Mouse (Mus musculus) midbrain, embryonic 16.5 days (tissue): ENCODE measurements around the gene Bloc1s2. TPM values are rescaled to one million over a fixed set of nuclear protein-coding genes. Genes with fewer than 3 reads are reported as not detected.

ENCODE experiments used
- ATAC-seq: fragments of 200-750 bp; cut with Nextera tagmentation; 2 replicates; pipeline ENCODE4 v1.8.0; 2017; ENCODE audit warnings: moderate TSS enrichment
- H3K27ac ChIP-seq: fragments of 300-500 bp; sonication (generic); 2 replicates; pipeline ENCODE4 v1.5.1; 2014; ENCODE audit warnings: mild to moderate bottlenecking, low read length, mixed read lengths
- H3K27me3 ChIP-seq: fragments of 300-500 bp; sonication (generic); 2 replicates; pipeline ENCODE4 v1.6.1; 2014; ENCODE audit warnings: low read depth, low read length, mixed read lengths; ENCODE audit not compliant: control insufficient read depth, insufficient read depth
- H3K36me3 ChIP-seq: fragments of 300-500 bp; sonication (generic); 2 replicates; pipeline ENCODE4 v1.6.1; 2014; ENCODE audit warnings: mild to moderate bottlenecking, low read length, moderate library complexity, mixed read lengths; ENCODE audit not compliant: control insufficient read depth, insufficient read depth
- H3K4me1 ChIP-seq: fragments of 300-500 bp; sonication (generic); 2 replicates; pipeline ENCODE4 v1.6.1; 2014; ENCODE audit warnings: mild to moderate bottlenecking, low read length, mixed read lengths; ENCODE audit not compliant: control insufficient read depth, insufficient read depth
- H3K4me2 ChIP-seq: fragments of 300-500 bp; sonication (generic); 2 replicates; pipeline ENCODE4 v1.6.1; 2014; ENCODE audit warnings: mild to moderate bottlenecking, low read length, mixed read lengths
- H3K4me3 ChIP-seq: fragments of 300-500 bp; sonication (generic); 2 replicates; pipeline ENCODE4 v1.5.1; 2014; ENCODE audit warnings: low read depth, mild to moderate bottlenecking, low read length, moderate library complexity, mixed read lengths
- H3K9ac ChIP-seq: fragments of 300-500 bp; sonication (generic); 2 replicates; pipeline ENCODE4 v1.6.1; 2014; ENCODE audit warnings: low read depth, low read length, mixed read lengths
- H3K9me3 ChIP-seq: fragments of 300-500 bp; sonication (generic); replicated peaks from 2 replicates; pipeline ENCODE4 v1.6.1; 2014; ENCODE audit warnings: mild to moderate bottlenecking, low read length, mixed read lengths; ENCODE audit not compliant: control insufficient read depth, poor library complexity, severe bottlenecking
- WGBS: fragments of 180-500 bp; shearing (Covaris S2); extraction: QIAGEN DNeasy Blood & Tissue Kit; methylation state at CpG from one replicate; pipeline ENCODE4 v1.1.7; 2014; 5-methylcytosine and 5-hydroxymethylcytosine counted together
- polyA plus RNA-seq: library from polyadenylated mRNA; unstranded; fragments of >200 nt; fragmentation: Nextera tagmentation; extraction: Ambion mirVana; gene quantifications from 2 replicates; pipeline ENCODE4 v1.2.1, GENCODE M21; 2015

The Bloc1s2 gene
- 161 and 164 TPM in 2 replicates for polyA plus RNA-seq

- Histone ChIP-seq H3K27ac (peak within 1 kb of the TSS; percentile 72), H3K9ac (peak within 1 kb of the TSS; percentile 71), H3K4me2 (peak within 1 kb of the TSS; percentile 74), H3K4me1 (peaks cover 17% of the 10 kb centered on the region), H3K27me3 (peaks cover 4% of the 10 kb centered on the region; the same call in 1 of the 2 replicates), H3K36me3 (peaks cover 7% of the 10 kb centered on the region), H3K9me3 (no peaks in the 10 kb centered on the region), H3K4me3 (peak within 1 kb of the TSS; percentile 67)
- WGBS, result 2% methylated on average over 46 of the region's 46 CpGs
- ATAC-seq, result peak; percentile 96
Observed at GRCm38 (mm10) chr19:44145702-44146567, at the start of gene Bloc1s2. Gene Bloc1s2, minus strand, starts transcription at chr19:44146446.

GRCm38 (mm10) chr19:44195138-44195537, 48.9 kb upstream of the Bloc1s2 start:
- Histone ChIP-seq H3K4me1 (no peaks in the 10 kb centered on the region), H3K9me3 (no peaks in the 10 kb centered on the region), H3K36me3 (no peaks in the 10 kb centered on the region), H3K27me3 (no peaks in the 10 kb centered on the region), H3K27ac (no peak overlapping the region), H3K4me3 (no peak overlapping the region), H3K9ac (no peak overlapping the region), H3K4me2 (no peak overlapping the region)
- ATAC-seq, result no peak
- WGBS, result 7% methylated on average over 7 of the region's 7 CpGs

GRCm38 (mm10) chr19:44193906-44194305, 47.7 kb upstream of the Bloc1s2 start:
- ATAC-seq, result no peak
- H3K9ac ChIP-seq, result no peak overlapping the region
- no peaks in the 10 kb centered on the region for H3K9me3 ChIP-seq
- 96% methylated on average over 7 of the region's 7 CpGs for WGBS
- H3K36me3 ChIP-seq, result no peaks in the 10 kb centered on the region
- no peaks in the 10 kb centered on the region for H3K4me1 ChIP-seq
- no peaks in the 10 kb centered on the region for H3K27me3 ChIP-seq
- H3K27ac ChIP-seq, result no peak overlapping the region
- no peak overlapping the region for H3K4me2 ChIP-seq
- H3K4me3 ChIP-seq, result no peak overlapping the region

DNA sequence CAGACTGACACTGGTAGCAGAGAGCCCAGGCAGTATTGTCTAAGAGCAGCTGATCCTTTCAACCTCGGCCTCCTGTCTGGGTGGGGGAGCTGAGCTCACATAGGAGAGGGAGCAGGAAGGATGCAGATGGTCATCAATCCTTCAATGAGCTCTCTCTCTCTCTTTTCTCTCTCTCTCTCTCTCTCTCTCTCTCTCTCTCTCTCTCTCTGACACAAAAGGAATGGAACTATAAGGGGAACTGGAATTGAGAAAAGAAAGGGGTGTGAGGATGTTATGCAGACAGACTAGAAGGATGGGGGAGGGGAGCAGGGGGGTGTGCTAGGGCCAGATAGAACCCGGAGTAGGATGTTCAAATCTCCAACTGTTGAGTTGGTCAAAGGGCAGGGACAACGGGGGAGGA, 46.1 kb upstream of the Bloc1s2 start, which contains the start of gene Pkd2l1:
Gene Pkd2l1 (minus strand): TSS at position 101 of the 400 bp plus-strand sequence.
- no peaks in the 10 kb centered on the region for H3K27me3 ChIP-seq
- WGBS, result 47% methylated on average over 3 of the region's 3 CpGs
- H3K9me3 ChIP-seq, result no peaks in the 10 kb centered on the region
- no peak within 1 kb of the TSS for H3K27ac ChIP-seq
- no peak within 1 kb of the TSS for H3K9ac ChIP-seq
- H3K4me1 ChIP-seq, result no peaks in the 10 kb centered on the region
- H3K36me3 ChIP-seq, result no peaks in the 10 kb centered on the region
- ATAC-seq, result no peak
- no peak within 1 kb of the TSS for H3K4me2 ChIP-seq
- H3K4me3 ChIP-seq, result no peak within 1 kb of the TSS

DNA sequence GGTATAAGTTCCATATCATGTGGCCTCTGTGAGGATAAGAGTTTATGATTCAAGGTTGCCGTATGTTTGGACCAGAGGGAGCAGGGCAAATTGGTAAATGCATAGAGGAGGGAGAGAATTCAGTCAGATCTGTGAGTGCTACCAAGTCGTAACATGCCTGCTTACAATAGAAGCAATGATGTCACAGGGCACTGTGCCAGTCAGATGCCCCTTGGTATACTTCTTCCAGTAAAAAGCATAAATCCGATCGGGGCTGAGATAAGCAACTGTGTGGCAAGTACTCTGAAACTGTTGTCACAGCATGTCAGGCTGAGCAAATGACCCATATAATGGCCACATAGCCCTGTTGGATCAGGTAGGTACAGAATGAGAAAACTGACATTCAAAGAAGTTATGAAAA, 42.8 kb upstream of the Bloc1s2 start:
- no peak overlapping the region for H3K4me2 ChIP-seq
- ATAC-seq, result no peak
- WGBS, result 87% methylated on average over 4 of the region's 4 CpGs
- no peak overlapping the region for H3K9ac ChIP-seq
- no peak overlapping the region for H3K4me3 ChIP-seq
- H3K4me1 ChIP-seq, result no peaks in the 10 kb centered on the region
- H3K27me3 ChIP-seq, result no peaks in the 10 kb centered on the region
- no peaks in the 10 kb centered on the region for H3K9me3 ChIP-seq
- H3K36me3 ChIP-seq, result no peaks in the 10 kb centered on the region
- no peak overlapping the region for H3K27ac ChIP-seq

GRCm38 (mm10) chr19:44183968-44184367, 37.7 kb upstream of the Bloc1s2 start:
- Histone ChIP-seq H3K4me3 (no peak overlapping the region), H3K9me3 (no peaks in the 10 kb centered on the region), H3K36me3 (no peaks in the 10 kb centered on the region), H3K27me3 (no peaks in the 10 kb centered on the region), H3K4me1 (no peaks in the 10 kb centered on the region), H3K27ac (no peak overlapping the region), H3K4me2 (no peak overlapping the region), H3K9ac (no peak overlapping the region)
- whole genome bisulfite sequencing, result 73% methylated on average over 3 of the region's 3 CpGs
- no peak for ATAC-seq

DNA sequence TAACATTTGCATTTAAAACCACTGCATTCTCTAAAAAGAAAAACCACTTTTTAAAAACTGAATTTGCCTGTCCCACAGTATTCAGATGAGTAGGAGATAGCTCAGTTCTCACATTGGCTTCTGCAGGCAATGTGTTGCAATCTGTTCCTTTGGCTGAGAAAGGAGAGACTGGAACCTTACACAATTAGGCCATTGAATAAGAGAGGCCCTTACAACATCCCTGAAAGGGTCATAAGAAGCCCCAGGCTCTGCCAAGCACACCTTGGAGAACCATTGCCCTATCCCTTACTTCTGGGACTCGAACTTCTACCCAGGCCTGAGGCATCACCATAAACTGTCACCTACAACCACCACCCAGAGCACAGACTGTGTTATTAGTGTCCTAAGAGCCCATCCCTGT, 34.3 kb upstream of the Bloc1s2 start:
- WGBS, result 75% methylated on average over 1 of the region's 1 CpGs
- ATAC-seq, result no peak
- no peaks in the 10 kb centered on the region for H3K27me3 ChIP-seq

DNA sequence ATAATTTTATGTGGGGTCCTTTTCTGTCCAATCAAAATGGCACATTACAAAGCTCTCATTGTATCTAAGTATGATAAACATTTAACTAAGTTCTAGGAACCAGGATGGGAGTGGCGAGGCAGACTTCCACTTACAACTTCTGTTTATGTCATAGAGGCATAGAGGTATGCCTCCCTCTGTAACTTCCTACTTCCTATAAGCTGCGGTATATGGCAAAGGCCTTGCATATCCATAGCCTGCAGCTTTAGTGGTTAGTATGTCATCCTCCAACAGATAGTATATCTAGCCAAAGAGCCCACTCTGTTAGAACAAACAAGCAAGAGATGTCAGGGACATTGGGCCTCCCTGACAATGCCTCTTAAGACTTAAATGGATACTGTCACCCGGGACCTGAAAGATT, 30.5 kb upstream of the Bloc1s2 start:
- no peaks in the 10 kb centered on the region for H3K27me3 ChIP-seq
- 93% methylated on average over 3 of the region's 3 CpGs for WGBS
- no peak overlapping the region for H3K4me2 ChIP-seq
- no peak overlapping the region for H3K9ac ChIP-seq
- ATAC-seq, result no peak
- H3K4me3 ChIP-seq, result no peak overlapping the region
- H3K36me3 ChIP-seq, result no peaks in the 10 kb centered on the region
- no peak overlapping the region for H3K27ac ChIP-seq
- no peaks in the 10 kb centered on the region for H3K4me1 ChIP-seq
- peaks cover 9% of the 10 kb centered on the region for H3K9me3 ChIP-seq

More for the DNA sequence above, 34.3 kb upstream of the Bloc1s2 start:
- no peak overlapping the region for H3K4me3 ChIP-seq
- no peaks in the 10 kb centered on the region for H3K36me3 ChIP-seq
- no peaks in the 10 kb centered on the region for H3K4me1 ChIP-seq
- peaks cover 9% of the 10 kb centered on the region for H3K9me3 ChIP-seq
- no peak overlapping the region for H3K27ac ChIP-seq
- no peak overlapping the region for H3K4me2 ChIP-seq
- H3K9ac ChIP-seq, result no peak overlapping the region

GRCm38 (mm10) chr19:44174835-44175234, 28.6 kb upstream of the Bloc1s2 start:
- 75% methylated on average over 8 of the region's 8 CpGs for WGBS
- no peak overlapping the region for H3K27ac ChIP-seq
- no peak overlapping the region for H3K4me2 ChIP-seq
- H3K27me3 ChIP-seq, result no peaks in the 10 kb centered on the region
- no peaks in the 10 kb centered on the region for H3K4me1 ChIP-seq
- ATAC-seq, result no peak
- H3K36me3 ChIP-seq, result no peaks in the 10 kb centered on the region
- H3K9ac ChIP-seq, result no peak overlapping the region
- peaks cover 9% of the 10 kb centered on the region for H3K9me3 ChIP-seq
- H3K4me3 ChIP-seq, result no peak overlapping the region
